8 mouse cellular contexts compared by ENCODE assay signal in genomic region chr6:54992141-54992540, GRCm38 (mm10). TPM values are rescaled to one million over a fixed set of nuclear protein-coding genes. Genes with fewer than 3 reads are reported as not detected.
DNase-seq lines count a peak whose midpoint lies in the region; ATAC-seq and TF ChIP-seq lines count a peak whose summit lies in the region.

No protein-coding gene starts in this region.

- no peak for TF ChIP-seq RAD21 in CH12.LX (IDR thresholded peaks at IDR 0.05; ENCODE audit: low read depth, low read length)

- no peak for TF ChIP-seq POLR2A in CH12.LX (IDR thresholded peaks at IDR 0.05; ENCODE audit: low read depth, low read length)

- TF ChIP-seq CTCF in CH12.LX (conservative IDR thresholded peaks at IDR 0.05 in 1 of 2, IDR thresholded peaks at IDR 0.05 in 1 of 2; ENCODE audit: low read depth in 2 of 2, low read length in 2 of 2), result no peak

- in situ Hi-C loops in CH12.LX (cut with MboI; ENCODE audit: low pct_ligation_motif_present, low pct_unique_long_range_greater_than_20kb, low sequenced_read_pairs), result loop anchor here (5.0 kb wide), 1 partner anchor 180 kb away; no protein-coding TSS in a partner anchor

- DNase-seq in heart, adult 9 months (ENCODE audit: low spot score in 2 of 2), result no peak
- DNase-seq in CH12.LX (ENCODE audit: extremely low read depth), result peak; percentile 20
- DNase-seq in cerebellum, adult 11-12 months, result no peak
- DNase-seq in retina, embryonic 14.5 days (ENCODE audit: low spot score), result no peak

- H3K4me1 ChIP-seq in heart, embryonic 11.5 days (ENCODE audit: control insufficient read depth, insufficient read depth, low read length), result no peaks in the 10 kb centered on the region
- H3K4me1 ChIP-seq in CH12.LX (ENCODE audit: control insufficient read depth in 1 of 2, insufficient read depth in 2 of 2), result peaks cover 3 to 16% of the 10 kb centered on the region in 2 experiments
- peaks cover 12% of the 10 kb centered on the region for H3K4me1 ChIP-seq in forebrain, embryonic 15.5 days

- WGBS in heart, embryonic 11.5 days (ENCODE audit: insufficient replicate concordance), result 8% methylated on average over 7 of the region's 7 CpGs
- 6% methylated on average over 7 of the region's 7 CpGs for WGBS in forebrain, embryonic 15.5 days
- WGBS in macrophage (ENCODE audit: missing documents), result under 1% methylated on average over 7 of the region's 7 CpGs

- peak overlapping the region; percentile 50 for H3K4me3 ChIP-seq in heart, embryonic 11.5 days (ENCODE audit: low read depth, low read length)
- H3K4me3 ChIP-seq in CH12.LX (replicated peaks in 1 of 3; ENCODE audit: low read depth in 2 of 3, low read length in 2 of 3, poor library complexity in 1 of 3) (peak overlapping the region; percentile 36 to 70 (median 60)), macrophage (ENCODE audit: inconsistent target) (peak overlapping the region; percentile 33)
- H3K4me3 ChIP-seq in forebrain, embryonic 15.5 days, result peak overlapping the region; percentile 56

- H3K27me3 ChIP-seq in heart, embryonic 11.5 days (ENCODE audit: control insufficient read depth, insufficient read depth, low read length), result no peaks in the 10 kb centered on the region
- no peaks in the 10 kb centered on the region for H3K27me3 ChIP-seq in CH12.LX (replicated peaks)
- 0 out of 2 replicates have a peak, but pooled peaks cover 4% of the 10 kb centered on the region for H3K27me3 ChIP-seq in forebrain, embryonic 15.5 days

- no peaks in the 10 kb centered on the region for H3K79me2 ChIP-seq in CH12.LX (replicated peaks; ENCODE audit: control insufficient read depth, extremely low read depth, insufficient read depth, poor library complexity, severe bottlenecking)
- H3K79me2 ChIP-seq in macrophage (ENCODE audit: inconsistent target), result no peaks in the 10 kb centered on the region

- no peaks in the 10 kb centered on the region for H3K36me3 ChIP-seq in heart, embryonic 11.5 days (ENCODE audit: control insufficient read depth, insufficient read depth, low read length)
- H3K36me3 ChIP-seq in CH12.LX (replicated peaks in 1 of 2; ENCODE audit: control insufficient read depth in 1 of 2, insufficient read depth in 1 of 2, low read length in 1 of 2) (peaks cover 0 to 12% of the 10 kb centered on the region in 2 experiments), macrophage (ENCODE audit: inconsistent target) (no peaks in the 10 kb centered on the region)
- H3K36me3 ChIP-seq in forebrain, embryonic 15.5 days, result no peaks in the 10 kb centered on the region

- dilution Hi-C loops in CH12.LX (cut with MboI; ENCODE audit: extremely low pct_ligation_motif_present, extremely low pct_unique_long_range_greater_than_20kb, low sequenced_read_pairs), result no loop called here

- no peaks in the 10 kb centered on the region for H3K9me3 ChIP-seq in heart, embryonic 11.5 days (replicated peaks; ENCODE audit: control insufficient read depth, low read length)
- H3K9me3 ChIP-seq in CH12.LX (replicated peaks; ENCODE audit: low read length), result no peaks in the 10 kb centered on the region
- H3K9me3 ChIP-seq in forebrain, embryonic 15.5 days, result no peaks in the 10 kb centered on the region

- H3K27ac ChIP-seq in heart, embryonic 11.5 days (ENCODE audit: low read depth, low read length), result no peak overlapping the region
- H3K27ac ChIP-seq in CH12.LX (ENCODE audit: insufficient read depth, low read depth) (no peak overlapping the region), macrophage (no peak overlapping the region)
- no peak overlapping the region for H3K27ac ChIP-seq in forebrain, embryonic 15.5 days (replicated peaks)

- no peak for ATAC-seq in heart, embryonic 11.5 days (replicated peaks; ENCODE audit: insufficient number of reproducible peaks, low FRiP score, low TSS enrichment)
- no peak for ATAC-seq in forebrain, embryonic 15.5 days (replicated peaks)
- no peak for ATAC-seq in CD4-positive, CD25-positive, alpha-beta regulatory T cell, adult 4 months

- H3K9ac ChIP-seq in heart, embryonic 11.5 days (ENCODE audit: low read depth, low read length), result peak overlapping the region; percentile 68
- peak overlapping the region; percentile 53; the same call in 1 of the 2 replicates for H3K9ac ChIP-seq in CH12.LX (ENCODE audit: insufficient read depth, low read depth)
- peak overlapping the region; percentile 65 for H3K9ac ChIP-seq in forebrain, embryonic 15.5 days (replicated peaks)

- H3K4me2 ChIP-seq in heart, embryonic 11.5 days, result peak overlapping the region; percentile 92
- H3K4me2 ChIP-seq in CH12.LX (ENCODE audit: insufficient read depth, low read depth, poor library complexity, severe bottlenecking), result peak overlapping the region; percentile 72
- H3K4me2 ChIP-seq in forebrain, embryonic 15.5 days (replicated peaks), result peak overlapping the region; percentile 90

- TF ChIP-seq EP300 in CH12.LX (IDR thresholded peaks at IDR 0.05; ENCODE audit: low read length), result no peak

TF ChIP-seq in CH12.LX, 34 proteins besides CTCF, POLR2A, EP300 and RAD21:
- TF ChIP-seq MAX (IDR thresholded peaks at IDR 0.05; ENCODE audit: low read length) (no peak), USF2 (conservative IDR thresholded peaks at IDR 0.05; ENCODE audit: low read depth, low read length) (no peak), ETS1 (conservative IDR thresholded peaks at IDR 0.05; ENCODE audit: low read depth, low read length) (no peak), MEF2A (IDR thresholded peaks at IDR 0.05; ENCODE audit: borderline replicate concordance, low read depth, low read length) (no peak), BHLHE40 (IDR thresholded peaks at IDR 0.05; ENCODE audit: low read depth, low read length) (no peak), MYC (IDR thresholded peaks at IDR 0.05; ENCODE audit: low read depth, low read length) (no peak), CHD2 (IDR thresholded peaks at IDR 0.05; ENCODE audit: low read length) (no peak), ZKSCAN1 (IDR thresholded peaks at IDR 0.05; ENCODE audit: borderline replicate concordance, low read depth, low read length) (no peak), PAX5 (IDR thresholded peaks at IDR 0.05; ENCODE audit: low read length) (no peak), NELFE (IDR thresholded peaks at IDR 0.05; ENCODE audit: low read depth, low read length) (no peak), ZMIZ1 (IDR thresholded peaks at IDR 0.05; ENCODE audit: low read depth, low read length) (no peak), ZC3H11A (IDR thresholded peaks at IDR 0.05; ENCODE audit: low read depth, low read length) (no peak), ZNF384 (IDR thresholded peaks at IDR 0.05; ENCODE audit: low read depth, low read length) (no peak), TBP (conservative IDR thresholded peaks at IDR 0.05; ENCODE audit: low read depth, low read length) (no peak), MAZ (IDR thresholded peaks at IDR 0.05; ENCODE audit: low read depth, low read length) (no peak)
TF ChIP-seq in CH12.LX: peak in this region for 0.

RNA-seq across cellular contexts. Expression of gene Ggct, which starts 0.6 kb away (rescaled TPM):
- 6.0 and 6.3 TPM in 2 replicates for polyA plus RNA-seq in heart, embryonic 11.5 days (2014; fragmentation: Nextera tagmentation; extraction: Ambion mirVana)
- 9.8 and 12.3 TPM in 2 replicates for total RNA-seq in CH12.LX (2012; rRNA removed)
- total RNA-seq in CH12.LX (2014; rRNA removed), result 12.0 and 12.7 TPM in 2 replicates
- polyA plus RNA-seq in CH12.LX (2012; ENCODE audit: insufficient read length, low read depth), result 24.5 and 31.8 TPM in 2 replicates
- polyA plus RNA-seq in forebrain, embryonic 15.5 days (2015; fragmentation: Nextera tagmentation; extraction: Ambion mirVana), result 13.3 and 15.5 TPM in 2 replicates
- 10 to 100 TPM in 23 of 26 experiments, 1 to 10 TPM in 3; 5.2 to 91.6 (median 26.1) TPM for total RNA-seq in macrophage (2018; cell fraction: chromatin; rRNA removed)
- 10 to 100 TPM in 18 of 26 experiments, 1 to 10 TPM in 8; 2.5 to 32.0 (median 17.7) TPM for total RNA-seq in macrophage (2018; cell fraction: cytosol; rRNA removed)
- 10 to 100 TPM in 23 of 26 experiments, 1 to 10 TPM in 3; 7.3 to 51.8 (median 24.8) TPM for total RNA-seq in macrophage (2018; cell fraction: nucleus; rRNA removed)
- polyA plus RNA-seq in macrophage (2018), result 6.4 to 8.4 TPM (median 8.1 TPM) in 3 replicates
- 10 to 100 TPM; 19.8 to 34.0 TPM for polyA plus RNA-seq in CD4-positive, CD25-positive, alpha-beta regulatory T cell, adult 4 months (2017; shearing (Covaris generic))

RNA-seq across cellular contexts. Expression of gene Nod1, which starts 19.7 kb away (rescaled TPM):
- polyA plus RNA-seq in heart, embryonic 11.5 days (2014; fragmentation: Nextera tagmentation; extraction: Ambion mirVana), result 2.3 and 3.2 TPM in 2 replicates
- total RNA-seq in CH12.LX (2012; rRNA removed) (0.08 and 0.30 TPM in 2 replicates), CH12.LX (2014; rRNA removed) (0.41 and 0.46 TPM in 2 replicates)
- polyA plus RNA-seq in CH12.LX (2012; ENCODE audit: insufficient read length, low read depth) (0.29 and 0.40 TPM in 2 replicates), macrophage (2018) (9.6 to 26.9 TPM (median 17.4 TPM) in 3 replicates)
- 1.8 and 1.9 TPM in 2 replicates for polyA plus RNA-seq in forebrain, embryonic 15.5 days (2015; fragmentation: Nextera tagmentation; extraction: Ambion mirVana)
- total RNA-seq in macrophage (2018; cell fraction: chromatin; rRNA removed), result 100 to 1,000 TPM in 18 of 26 experiments, 10 to 100 TPM in 8; 41.2 to 494 (median 195) TPM
- 10 to 100 TPM; 15.7 to 74.6 (median 43.9) TPM for total RNA-seq in macrophage (2018; cell fraction: cytosol; rRNA removed)
- 100 to 1,000 TPM in 16 of 26 experiments, 10 to 100 TPM in 10; 34.5 to 340 (median 125) TPM for total RNA-seq in macrophage (2018; cell fraction: nucleus; rRNA removed)
- polyA plus RNA-seq in CD4-positive, CD25-positive, alpha-beta regulatory T cell, adult 4 months (2017; shearing (Covaris generic)), result 10 to 100 TPM; 17.0 to 18.6 TPM

RNA-seq across cellular contexts. Expression of gene Gars, which starts 45.7 kb away (rescaled TPM):
- 206 and 210 TPM in 2 replicates for polyA plus RNA-seq in heart, embryonic 11.5 days (2014; fragmentation: Nextera tagmentation; extraction: Ambion mirVana)
- total RNA-seq in CH12.LX (2012; rRNA removed) (238 and 329 TPM in 2 replicates), CH12.LX (2014; rRNA removed) (432 and 457 TPM in 2 replicates)
- polyA plus RNA-seq in CH12.LX (2012; ENCODE audit: insufficient read length, low read depth) (341 and 354 TPM in 2 replicates), macrophage (2018) (35.4 to 62.1 TPM (median 43.9 TPM) in 3 replicates)
- polyA plus RNA-seq in forebrain, embryonic 15.5 days (2015; fragmentation: Nextera tagmentation; extraction: Ambion mirVana), result 218 and 219 TPM in 2 replicates
- 10 to 100 TPM in 24 of 26 experiments, 1 to 10 TPM in 2; 9.4 to 65.9 (median 32.9) TPM for total RNA-seq in macrophage (2018; cell fraction: chromatin; rRNA removed)
- total RNA-seq in macrophage (2018; cell fraction: cytosol; rRNA removed), result 10 to 100 TPM; 37.7 to 77.4 (median 55.8) TPM
- total RNA-seq in macrophage (2018; cell fraction: nucleus; rRNA removed), result 10 to 100 TPM; 18.5 to 81.5 (median 46.6) TPM
- polyA plus RNA-seq in CD4-positive, CD25-positive, alpha-beta regulatory T cell, adult 4 months (2017; shearing (Covaris generic)), result 10 to 100 TPM; 21.0 to 24.7 TPM
